Mouse (Mus musculus) stomach, postnatal 0 days (tissue): Measurements from ENCODE around the gene Sec14l4.

Experiments used
- CTCF ChIP-seq: IDR thresholded peaks from 2 replicates; pipeline ENCODE4 v1.5.1; 2016; ENCODE audit warnings: antibody characterized with exemption, low read depth, mild to moderate bottlenecking, moderate library complexity
- EP300 ChIP-seq: optimal IDR thresholded peaks from 2 replicates; pipeline ENCODE3; 2016; ENCODE audit warnings: antibody characterized with exemption

GRCm38 (mm10) chr11:4027066-4027465, 4.2 kb upstream of the Sec14l4 start:
- TF ChIP-seq CTCF, result no peak
- no peak for TF ChIP-seq EP300
